23 mouse cellular contexts compared by ENCODE assay signal in the genomic region with DNA sequence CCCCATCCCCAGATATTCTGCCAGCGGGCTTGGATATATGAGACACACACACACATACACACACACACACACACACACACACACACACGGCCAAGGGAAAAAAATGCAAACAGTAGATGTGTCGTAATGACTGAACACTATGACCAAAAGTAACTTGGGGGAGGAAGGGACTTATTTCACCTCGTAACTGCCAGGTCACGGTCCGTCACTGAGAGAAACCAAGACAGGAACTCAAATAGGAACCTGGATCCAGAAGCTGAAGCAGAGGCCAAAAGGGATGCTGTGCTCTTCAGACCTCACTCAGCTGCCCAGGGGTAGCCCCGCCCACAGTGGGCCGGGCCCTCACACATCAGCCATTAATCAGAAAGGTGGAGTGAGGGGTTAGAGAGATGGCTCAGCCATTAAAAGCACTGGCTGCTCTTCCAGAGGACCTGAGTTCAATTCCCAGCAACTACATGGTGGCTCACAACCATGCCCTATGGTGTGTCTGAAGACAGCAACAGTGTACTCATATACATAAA. TPM values are rescaled to one million over a fixed set of nuclear protein-coding genes. Genes with fewer than 3 reads are reported as not detected.
DNase-seq lines count a peak whose midpoint lies in the region; ATAC-seq and TF ChIP-seq lines count a peak whose summit lies in the region.
"Had no signal": no experiment of that assay in that cellular context is flagged by ENCODE, and none has a peak within 500 bp of the region (broad histone marks: within the 10 kb centered on the region; RNA-seq: fewer than 3 reads in every experiment).

No protein-coding gene starts in this region.

- H3K27ac ChIP-seq in kidney, adult 2 months (ENCODE audit: insufficient read depth, low read depth, low read length) = no peak overlapping the region
- no peak overlapping the region for H3K27ac ChIP-seq in kidney, embryonic 15.5 days
- no peak overlapping the region for H3K27ac ChIP-seq in liver, postnatal 0 days (ENCODE audit: low read depth)
- no peak overlapping the region for H3K27ac ChIP-seq in liver, embryonic 11.5 days (ENCODE audit: low read depth, low read length)
- H3K27ac ChIP-seq: embryonic facial prominence, embryonic 10.5 days; heart, adult 2 months; heart, embryonic 15.5 days; hindbrain, embryonic 13.5 days; hindbrain, postnatal 0 days had no signal

- H3K4me2 ChIP-seq in kidney, embryonic 15.5 days = no peak overlapping the region
- no peak overlapping the region for H3K4me2 ChIP-seq in liver, postnatal 0 days (ENCODE audit: low read depth, low read length)
- no peak overlapping the region for H3K4me2 ChIP-seq in liver, embryonic 11.5 days
- H3K4me2 ChIP-seq: heart, embryonic 11.5 days; heart, embryonic 15.5 days; hindbrain, embryonic 13.5 days had no signal

- no peak overlapping the region for H3K9ac ChIP-seq in kidney, embryonic 15.5 days
- H3K9ac ChIP-seq in liver, postnatal 0 days (replicated peaks) = no peak overlapping the region
- H3K9ac ChIP-seq in liver, embryonic 11.5 days (ENCODE audit: low read depth, low read length) = no peak overlapping the region
- H3K9ac ChIP-seq: heart, embryonic 15.5 days; hindbrain, embryonic 13.5 days had no signal

- ATAC-seq in kidney, embryonic 15.5 days (replicated peaks; ENCODE audit: low FRiP score) = no peak
- ATAC-seq in liver, postnatal 0 days = peak; percentile 26; the same call in 1 of the 2 replicates
- no peak for ATAC-seq in liver, embryonic 11.5 days (replicated peaks; ENCODE audit: low FRiP score)
- ATAC-seq in megakaryocyte, adult 5-6 weeks (ENCODE audit: poor library complexity, severe bottlenecking) = peak; percentile 74
- ATAC-seq: forebrain, embryonic 14.5 days; hindbrain, postnatal 0 days had no signal

- no peak overlapping the region for H3K4me3 ChIP-seq in kidney, adult 2 months (ENCODE audit: insufficient read depth, low read depth, low read length)
- H3K4me3 ChIP-seq in kidney, embryonic 15.5 days (replicated peaks) = no peak overlapping the region
- H3K4me3 ChIP-seq in liver, postnatal 0 days (ENCODE audit: low read depth, low read length) = no peak overlapping the region
- no peak overlapping the region for H3K4me3 ChIP-seq in liver, embryonic 11.5 days (ENCODE audit: low read depth, low read length)
- H3K4me3 ChIP-seq: embryonic facial prominence, embryonic 10.5 days; heart, adult 2 months; heart, embryonic 15.5 days; hindbrain, embryonic 13.5 days had no signal

- no peak for TF ChIP-seq POLR2A in kidney, adult 2 months (IDR thresholded peaks at IDR 0.05; ENCODE audit: low read depth, low read length)

- H3K9me3 ChIP-seq in kidney, embryonic 15.5 days (replicated peaks) = no peaks in the 10 kb centered on the region
- H3K9me3 ChIP-seq in liver, postnatal 0 days (ENCODE audit: low read length) = no peaks in the 10 kb centered on the region
- H3K9me3 ChIP-seq in liver, embryonic 11.5 days (ENCODE audit: control insufficient read depth, low read length) = no peaks in the 10 kb centered on the region; the same call in 1 of the 2 replicates
- H3K9me3 ChIP-seq: embryonic facial prominence, embryonic 10.5 days; heart, embryonic 15.5 days; hindbrain, embryonic 13.5 days had no signal

- no peaks in the 10 kb centered on the region for H3K36me3 ChIP-seq in kidney, adult 2 months (ENCODE audit: control insufficient read depth, insufficient read depth, low read length)
- peaks cover 49% of the 10 kb centered on the region for H3K36me3 ChIP-seq in kidney, embryonic 15.5 days
- peaks cover 52% of the 10 kb centered on the region for H3K36me3 ChIP-seq in liver, postnatal 0 days (replicated peaks; ENCODE audit: insufficient read depth, low read length)
- H3K36me3 ChIP-seq in liver, embryonic 11.5 days (ENCODE audit: control insufficient read depth, insufficient read depth, low read length) = peaks cover 33% of the 10 kb centered on the region

- 70% methylated on average over 8 of the region's 8 CpGs for WGBS in kidney, adult 2 months
- 55% methylated on average over 8 of the region's 8 CpGs for WGBS in kidney, embryonic 15.5 days
- whole genome bisulfite sequencing in liver, postnatal 0 days (ENCODE audit: insufficient replicate concordance) = 62% methylated on average over 8 of the region's 8 CpGs
- 77% methylated on average over 8 of the region's 8 CpGs for WGBS in liver, embryonic 11.5 days

- no peaks in the 10 kb centered on the region for H3K4me1 ChIP-seq in kidney, adult 2 months (ENCODE audit: control insufficient read depth, insufficient read depth, low read length)
- H3K4me1 ChIP-seq in kidney, embryonic 15.5 days = no peaks in the 10 kb centered on the region
- H3K4me1 ChIP-seq in liver, postnatal 0 days (ENCODE audit: insufficient read depth) = no peaks in the 10 kb centered on the region
- no peaks in the 10 kb centered on the region for H3K4me1 ChIP-seq in liver, embryonic 11.5 days (replicated peaks; ENCODE audit: control insufficient read depth, insufficient read depth, low read length)
- H3K4me1 ChIP-seq: embryonic facial prominence, embryonic 10.5 days had no signal

- TF ChIP-seq CTCF in kidney, adult 2 months (conservative IDR thresholded peaks at IDR 0.05; ENCODE audit: insufficient read depth, insufficient read length, low read depth, low read length) = no peak
- no peak for TF ChIP-seq CTCF in liver, postnatal 0 days (IDR thresholded peaks at IDR 0.05; ENCODE audit: low read depth)

- DNase-seq in kidney, adult 2 months = peak; percentile 13
- no peak for DNase-seq in liver, postnatal 0 days
- no peak for DNase-seq in liver, embryonic 11.5 days (ENCODE audit: low spot score)
- DNase-seq in cerebellum, adult 18-20 months = no peak
- no peak for DNase-seq in adipocyte (ENCODE audit: low spot score)
- DNase-seq: cerebellum, adult 11-12 months; cerebellum, adult 9-11 months had no signal

- no peaks in the 10 kb centered on the region for H3K27me3 ChIP-seq in kidney, adult 2 months (replicated peaks; ENCODE audit: control insufficient read depth, insufficient read depth, low read length)
- no peaks in the 10 kb centered on the region for H3K27me3 ChIP-seq in kidney, embryonic 15.5 days
- H3K27me3 ChIP-seq in liver, postnatal 0 days (ENCODE audit: insufficient read depth, low read length) = no peaks in the 10 kb centered on the region
- no peaks in the 10 kb centered on the region for H3K27me3 ChIP-seq in liver, embryonic 11.5 days (replicated peaks; ENCODE audit: control insufficient read depth, insufficient read depth, low read length)
- H3K27me3 ChIP-seq: CH12.LX; hindbrain, embryonic 13.5 days had no signal

- no peak for TF ChIP-seq EP300 in liver, postnatal 0 days (IDR thresholded peaks at IDR 0.05; ENCODE audit: low read depth)

RNA-seq across cellular contexts. Expression of gene Rlbp1, which starts 40.2 kb away (rescaled TPM):
- polyA plus RNA-seq in kidney, adult 2 months (2012; rRNA removed) = 0.33 TPM in 1 of 2 replicates, not detected in the other
- polyA plus RNA-seq in kidney, embryonic 15.5 days (2015; fragmentation: Nextera tagmentation; extraction: Ambion mirVana) = 0.14 and 0.39 TPM in 2 replicates
- polyA plus RNA-seq in liver, postnatal 0 days (2015; fragmentation: Nextera tagmentation; extraction: Ambion mirVana) = 0.11 TPM in 1 of 2 replicates, not detected in the other
- 0.45 TPM in 1 of 2 replicates, not detected in the other for polyA plus RNA-seq in liver, embryonic 11.5 days (2014; fragmentation: Nextera tagmentation; extraction: Ambion mirVana)
- total RNA-seq in megakaryocyte, adult 5-6 weeks (2015) = not detected in 2 replicates
- total RNA-seq in megakaryocyte, adult 5-6 weeks (2017) = not detected in 2 replicates
- total RNA-seq: adrenal gland, adult 18-20 months; adrenal gland, postnatal 14 days; gastrocnemius, adult 8-10 months; gastrocnemius, postnatal 4 days; heart, adult 2 months; heart, postnatal 14 days; hematopoietic stem cell, adult 5-6 weeks had no signal
- polyA plus RNA-seq: heart, adult 2 months; heart, embryonic 15.5 days had no signal

RNA-seq across cellular contexts. Expression of gene Fanci, which starts 45.1 kb away (rescaled TPM):
- polyA plus RNA-seq in kidney, adult 2 months (2012; rRNA removed) = 0.10 and 0.17 TPM in 2 replicates
- 12.0 and 12.6 TPM in 2 replicates for polyA plus RNA-seq in kidney, embryonic 15.5 days (2015; fragmentation: Nextera tagmentation; extraction: Ambion mirVana)
- polyA plus RNA-seq in liver, postnatal 0 days (2015; fragmentation: Nextera tagmentation; extraction: Ambion mirVana) = 2.5 and 3.0 TPM in 2 replicates
- polyA plus RNA-seq in liver, embryonic 11.5 days (2014; fragmentation: Nextera tagmentation; extraction: Ambion mirVana) = 17.2 and 20.9 TPM in 2 replicates
- total RNA-seq in megakaryocyte, adult 5-6 weeks (2015) = 8.0 and 9.2 TPM in 2 replicates
- total RNA-seq in megakaryocyte, adult 5-6 weeks (2017) = 19.2 and 19.6 TPM in 2 replicates
- total RNA-seq: gastrocnemius, adult 8-10 months had no signal

Comparison
In these comparisons a context has a peak if more than half of its experiments do, and no peak if none do; other contexts are left out.
1. ATAC-seq: peak in liver, postnatal 0 days (single experiment) and megakaryocyte, adult 5-6 weeks (single experiment); none in kidney, embryonic 15.5 days (single experiment) and liver, embryonic 11.5 days (single experiment).